Mouse (Mus musculus): ENCODE measurements around the gene Fkbp8.

DNA sequence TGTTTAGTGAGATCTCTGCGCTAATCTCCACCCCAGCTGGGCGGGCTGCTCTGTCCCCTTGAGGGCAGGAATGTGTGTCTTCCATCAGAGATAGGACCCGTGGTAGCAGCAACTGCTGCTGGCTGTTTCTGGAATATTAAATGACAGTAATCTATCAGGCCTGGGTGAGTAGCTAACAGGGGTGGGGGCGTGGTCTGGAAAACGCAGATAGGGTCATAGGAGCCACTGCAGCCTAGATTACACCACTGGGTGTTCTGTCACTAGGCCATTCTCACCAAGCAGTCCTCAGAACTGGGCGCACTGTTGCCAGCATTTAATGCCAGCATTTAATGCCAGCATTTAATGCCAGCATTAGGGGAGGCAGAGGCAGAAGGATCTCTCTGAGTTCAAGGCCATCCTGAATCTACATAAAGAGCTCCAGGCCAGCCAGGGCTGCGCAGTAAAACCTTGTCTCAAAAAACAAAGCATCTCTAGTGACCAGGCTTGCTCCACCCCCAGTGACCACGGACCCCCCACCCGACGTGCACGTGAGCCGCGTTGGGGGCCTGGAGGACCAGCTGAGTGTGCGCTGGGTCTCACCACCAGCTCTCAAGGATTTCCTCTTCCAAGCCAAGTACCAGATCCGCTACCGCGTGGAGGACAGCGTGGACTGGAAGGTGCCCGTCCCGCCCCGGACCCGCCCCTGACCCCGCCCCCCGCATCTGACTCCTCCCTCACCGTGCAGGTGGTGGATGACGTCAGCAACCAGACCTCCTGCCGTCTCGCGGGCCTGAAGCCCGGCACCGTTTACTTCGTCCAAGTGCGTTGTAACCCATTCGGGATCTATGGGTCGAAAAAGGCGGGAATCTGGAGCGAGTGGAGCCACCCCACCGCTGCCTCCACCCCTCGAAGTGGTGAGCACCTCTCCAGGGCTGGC lies 26.9 kb upstream of the Fkbp8 start:
- TF ChIP-seq CTCF (IDR thresholded peaks at IDR 0.05; ENCODE audit: low read depth) (no peak), EP300 (IDR thresholded peaks at IDR 0.05; ENCODE audit: low read depth) (no peak)
